Mouse (Mus musculus) adrenal gland (tissue): ENCODE results near the gene Sprr1b.
"Not testable (repeated sequence)": the region's sequence is repeated elsewhere in the genome, so short reads cannot be mapped to it uniquely, and the experiment has no call there.

ENCODE experiments used
- intact Hi-C: fragments of 180-260 bp; cut with DNase I; formaldehyde crosslinking; loops from one replicate; pipeline ENCODE4 v1.15.1; 2025
- long read RNA-seq, 2 experiments: library from polyadenylated mRNA; unstranded; transcript quantifications; one replicate each; pipeline ENCODE4 v2.0.0; 2020; ENCODE audit warnings: borderline replicate concordance in 1 of 2; ENCODE audit not compliant: insufficient replicate concordance in 1 of 2

Sprr1b gene
- long read RNA-seq, experiment 1, result 0 reads
- long read RNA-seq, experiment 2, result 0 reads

GRCm38 (mm10) chr3:92438689-92439088 lies at the start of gene Sprr1b:
Gene Sprr1b, minus strand, starts transcription at chr3:92438789.
- intact Hi-C loops, result no loop called here

- intact Hi-C loops, result no loop called here
Observed at GRCm38 (mm10) chr3:92486307-92486706, 47.7 kb upstream of the Sprr1b start.

GRCm38 (mm10) chr3:92485863-92486262 lies 47.3 kb upstream of the Sprr1b start, which contains the start of gene Sprr1a:
Gene Sprr1a, minus strand, starts transcription at chr3:92485895.
- intact Hi-C loops, result no loop called here

GRCm38 (mm10) chr3:92481249-92481648 lies 42.7 kb upstream of the Sprr1b start:
- intact Hi-C loops, result not testable (repeated sequence)

DNA sequence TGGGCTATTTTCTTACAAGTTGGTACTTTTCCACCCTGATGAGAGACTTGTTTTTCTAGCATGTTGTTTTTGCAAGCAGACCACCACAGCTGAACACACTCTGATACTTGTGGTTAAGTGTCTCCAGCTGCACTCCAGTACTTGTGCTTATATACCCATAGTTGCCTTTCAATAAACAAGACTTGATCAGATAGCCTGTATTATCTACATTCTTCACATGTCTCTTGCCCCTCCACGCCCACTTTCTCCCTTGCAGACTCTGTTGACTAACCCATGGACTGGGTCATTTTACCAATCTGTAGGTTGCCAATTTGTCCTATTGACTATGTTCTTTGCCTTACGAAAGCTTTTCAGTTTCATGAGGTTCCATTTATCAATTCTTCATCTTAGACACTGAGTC lies 31.5 kb upstream of the Sprr1b start:
- intact Hi-C loops, result no loop called here

- intact Hi-C loops, result no loop called here
Observed at GRCm38 (mm10) chr3:92467424-92467823, 28.8 kb upstream of the Sprr1b start.

DNA sequence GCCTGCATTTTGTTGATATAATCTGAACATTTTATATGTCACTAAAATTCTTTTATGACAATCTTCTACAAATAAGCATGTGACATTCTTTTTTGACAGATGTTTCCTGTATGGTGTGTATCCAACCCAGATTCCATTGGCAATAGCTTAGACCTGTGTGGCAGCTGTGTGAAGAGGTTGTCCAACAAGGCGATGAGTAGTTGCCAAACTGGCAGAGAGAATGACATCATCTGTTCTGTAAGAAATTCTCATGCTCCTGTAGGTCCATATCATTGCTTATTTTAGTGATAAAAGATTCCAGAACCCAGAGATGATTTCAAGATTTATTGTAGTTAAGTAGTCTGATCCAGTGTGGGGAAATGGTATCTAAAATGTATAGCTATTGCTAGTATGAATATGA lies 28.0 kb upstream of the Sprr1b start:
- intact Hi-C loops, result no loop called here

- intact Hi-C loops, result no loop called here
Observed at GRCm38 (mm10) chr3:92458620-92459019, 20.0 kb upstream of the Sprr1b start, which contains the start of gene Sprr3. Gene Sprr3, minus strand, starts transcription at chr3:92458720.

- intact Hi-C loops, result no loop called here
Observed at GRCm38 (mm10) chr3:92455151-92455550, 16.6 kb upstream of the Sprr1b start.

DNA sequence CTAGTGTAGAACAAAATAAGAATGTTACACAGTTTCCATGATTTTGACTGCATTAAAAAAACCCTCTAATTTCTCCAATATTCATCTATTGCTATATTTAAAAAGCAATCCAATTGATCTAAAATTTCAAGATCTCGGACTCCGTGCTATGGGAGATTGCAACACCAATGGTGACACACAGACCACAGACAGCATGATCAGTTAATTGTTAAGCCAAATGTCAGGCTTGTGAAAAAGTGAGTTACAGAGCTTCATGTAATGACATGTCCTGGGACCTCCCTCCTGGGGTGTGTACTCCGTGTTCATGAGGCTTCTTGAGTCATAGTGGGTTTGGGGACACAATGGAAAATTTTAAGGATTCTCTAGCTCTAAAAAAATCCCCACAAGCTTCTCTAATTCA lies 1.6 kb upstream of the Sprr1b start:
- intact Hi-C loops, result no loop called here

DNA sequence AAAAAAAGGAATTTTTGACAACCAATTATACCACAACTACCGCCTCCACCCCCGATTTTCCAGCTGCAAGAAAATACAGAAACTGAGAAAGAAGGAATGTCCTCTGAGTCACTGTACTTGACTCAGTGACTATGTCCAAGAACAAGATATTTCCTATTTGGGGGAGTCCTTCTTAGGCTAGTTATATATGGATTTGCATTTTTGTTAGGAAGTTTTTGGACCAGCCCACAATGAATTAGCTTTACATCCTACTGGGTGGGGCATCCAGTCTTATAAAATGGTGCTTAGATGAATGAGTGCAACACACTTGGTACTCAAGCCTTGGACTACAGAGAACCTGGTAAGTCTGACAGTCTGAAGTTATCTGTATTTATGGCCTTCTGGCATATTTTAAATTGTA lies 6.3 kb downstream of the Sprr1b start, which contains the start of gene Sprr2k:
Sprr2k (plus strand) TSS at position 301 of the 400 bp plus-strand sequence.
- intact Hi-C loops, result no loop called here

GRCm38 (mm10) chr3:92429323-92429722 lies 9.3 kb downstream of the Sprr1b start, which contains the start of gene Gm9774:
Gene Gm9774, minus strand, starts transcription at chr3:92429423.
- intact Hi-C loops, result no loop called here

DNA sequence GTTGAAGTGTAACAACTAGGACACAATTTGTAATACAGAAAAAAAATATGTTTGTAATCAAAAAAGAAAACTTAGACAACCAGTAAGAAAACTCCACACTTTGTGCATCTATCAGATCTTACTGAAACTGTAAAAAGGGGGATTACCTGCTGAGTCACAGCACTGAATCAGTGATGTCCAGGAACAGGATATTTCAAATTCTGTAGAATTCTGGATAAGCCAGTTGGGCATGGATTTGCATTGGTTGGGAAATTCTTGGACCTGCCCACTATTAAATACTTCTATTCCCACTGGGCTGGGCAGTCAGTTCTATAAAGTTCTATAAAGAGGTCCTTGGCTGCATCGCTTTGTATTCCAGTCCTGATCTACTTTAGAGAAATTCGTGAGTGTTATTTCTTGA lies 20.8 kb downstream of the Sprr1b start, which contains the start of gene Sprr2j-ps:
Sprr2j-ps (plus strand) TSS at position 301 of the 400 bp plus-strand sequence.
- intact Hi-C loops, result no loop called here

GRCm38 (mm10) chr3:92407691-92408090 lies 30.9 kb downstream of the Sprr1b start, which contains the start of gene Sprr2i:
Gene Sprr2i, plus strand, starts transcription at chr3:92407991.
- intact Hi-C loops, result no loop called here

GRCm38 (mm10) chr3:92394301-92394700 lies 44.3 kb downstream of the Sprr1b start:
- intact Hi-C loops, result loop anchor here (2.0 to 10.0 kb wide), 2 partner anchors 116 to 240 kb away; no protein-coding TSS in a partner anchor
